ENCODE assay signal across 43 mouse cellular contexts in the genomic region with DNA sequence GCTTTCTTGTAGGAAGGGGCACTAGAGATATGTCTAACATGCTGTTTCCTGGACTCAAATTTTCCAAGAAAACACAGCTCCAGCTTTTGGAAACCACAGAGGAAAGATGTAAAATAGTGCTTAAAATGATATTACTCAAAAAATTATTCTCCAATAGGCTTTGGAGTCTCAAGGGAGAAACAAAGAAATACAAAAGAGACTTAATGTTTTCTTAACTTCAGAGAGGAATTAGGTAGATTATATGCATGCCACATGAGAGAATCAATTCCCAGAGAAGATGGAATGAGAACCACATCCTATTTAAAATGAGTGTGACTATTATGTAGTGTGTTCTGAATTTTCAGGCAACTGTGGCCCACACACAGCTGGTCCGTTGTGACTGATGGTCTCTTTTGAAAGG. TPM values are rescaled to one million over a fixed set of nuclear protein-coding genes. Genes with fewer than 3 reads are reported as not detected.
"Had no signal": no experiment of that assay in that cellular context is flagged by ENCODE, and none has a peak within 500 bp of the region (broad histone marks: within the 10 kb centered on the region; RNA-seq: fewer than 3 reads in every experiment).

A gene (plus strand): TSS at position 301 of the 400 bp plus-strand sequence.

- H3K36me3 ChIP-seq: heart, embryonic 10.5 days; heart, embryonic 12.5 days; heart, embryonic 13.5 days; heart, embryonic 15.5 days; hindbrain, embryonic 10.5 days; hindbrain, embryonic 12.5 days; hindbrain, embryonic 13.5 days; hindbrain, embryonic 15.5 days; intestine, embryonic 15.5 days; kidney, embryonic 15.5 days had no signal

- H3K27me3 ChIP-seq: heart, embryonic 12.5 days; heart, embryonic 13.5 days; heart, embryonic 15.5 days; hindbrain, embryonic 12.5 days; hindbrain, embryonic 13.5 days; hindbrain, embryonic 15.5 days; intestine, embryonic 15.5 days; kidney, embryonic 15.5 days had no signal

- ATAC-seq: hindbrain, embryonic 16.5 days; hindbrain, postnatal 0 days; inflammation-experienced regulatory T-cells, adult 6 months; intestine, embryonic 15.5 days; intestine, embryonic 16.5 days; intestine, postnatal 0 days had no signal

- H3K4me3 ChIP-seq: heart, embryonic 10.5 days; heart, embryonic 12.5 days; heart, embryonic 13.5 days; heart, embryonic 15.5 days; hindbrain, embryonic 10.5 days; hindbrain, embryonic 12.5 days; hindbrain, embryonic 13.5 days; hindbrain, embryonic 15.5 days; intestine, embryonic 15.5 days; kidney, embryonic 15.5 days; layer of hippocampus, adult 2 months; left cerebral cortex, adult 2 months had no signal

- H3K4me2 ChIP-seq: heart, embryonic 11.5 days; heart, embryonic 12.5 days; heart, embryonic 13.5 days; heart, embryonic 15.5 days; hindbrain, embryonic 12.5 days; hindbrain, embryonic 13.5 days; hindbrain, embryonic 14.5 days; hindbrain, embryonic 15.5 days; intestine, embryonic 15.5 days; kidney, embryonic 15.5 days had no signal

- H3K9ac ChIP-seq: heart, embryonic 12.5 days; heart, embryonic 13.5 days; heart, embryonic 15.5 days; hindbrain, embryonic 12.5 days; hindbrain, embryonic 13.5 days; hindbrain, embryonic 14.5 days; hindbrain, embryonic 15.5 days; intestine, embryonic 15.5 days; kidney, embryonic 15.5 days had no signal

- H3K4me1 ChIP-seq: heart, embryonic 10.5 days; heart, embryonic 12.5 days; heart, embryonic 13.5 days; heart, embryonic 15.5 days; hindbrain, embryonic 10.5 days; hindbrain, embryonic 12.5 days; hindbrain, embryonic 13.5 days; hindbrain, embryonic 15.5 days; intestine, embryonic 15.5 days; kidney, embryonic 15.5 days had no signal

- H3K9me3 ChIP-seq: heart, embryonic 10.5 days; heart, embryonic 12.5 days; heart, embryonic 13.5 days; heart, embryonic 15.5 days; hindbrain, embryonic 10.5 days; hindbrain, embryonic 12.5 days; hindbrain, embryonic 13.5 days; hindbrain, embryonic 15.5 days; intestine, embryonic 15.5 days; kidney, embryonic 15.5 days had no signal

- DNase-seq: heart, postnatal 10 days; heart, postnatal 14 days; heart, postnatal 36 days; heart, postnatal 4 days; kidney, adult 11 months; kidney, adult 18-20 months; kidney, adult 2 months; kidney, adult 8-10 months; kidney, adult 9 months; kidney, postnatal 10 days; kidney, postnatal 14 days; kidney, postnatal 25 days; kidney, postnatal 36 days; kidney, postnatal 4 days; layer of hippocampus, adult 9-11 months; layer of hippocampus, postnatal 36 days had no signal

- H3K27ac ChIP-seq: heart, embryonic 10.5 days; heart, embryonic 13.5 days; heart, embryonic 15.5 days; hindbrain, embryonic 10.5 days; hindbrain, embryonic 12.5 days; hindbrain, embryonic 13.5 days; hindbrain, embryonic 14.5 days; hindbrain, embryonic 15.5 days; hindbrain, postnatal 0 days; intestine, embryonic 15.5 days; kidney, embryonic 15.5 days; kidney, postnatal 0 days; layer of hippocampus, adult 2 months; left cerebral cortex, adult 2 months had no signal

RNA-seq across cellular contexts. Expression of the gene that starts here (rescaled TPM):
- polyA plus RNA-seq: heart, embryonic 10.5 days; heart, embryonic 11.5 days; heart, embryonic 12.5 days; heart, embryonic 13.5 days; heart, embryonic 14.5 days; heart, embryonic 15.5 days; heart, embryonic 16.5 days; heart, postnatal 0 days; hindbrain, embryonic 10.5 days; hindbrain, embryonic 11.5 days; hindbrain, embryonic 12.5 days; hindbrain, embryonic 13.5 days; hindbrain, embryonic 14.5 days; hindbrain, embryonic 15.5 days; hindbrain, embryonic 16.5 days; hindbrain, postnatal 0 days; inflammation-experienced regulatory T-cells, adult 6 months; intestine, embryonic 14.5 days; intestine, embryonic 15.5 days; intestine, embryonic 16.5 days; intestine, postnatal 0 days; kidney, adult 2 months; kidney, embryonic 14.5 days; kidney, embryonic 15.5 days; kidney, postnatal 0 days; large intestine, adult 2 months had no signal
